Mouse (Mus musculus) hindbrain, embryonic 13.5 days (tissue): ENCODE data around the gene Gne. TPM values are rescaled to one million over a fixed set of nuclear protein-coding genes. Genes with fewer than 3 reads are reported as not detected.

Experiments used
- polyA plus RNA-seq: library from polyadenylated mRNA; unstranded; fragments of >200 nt; fragmentation: Nextera tagmentation; extraction: Ambion mirVana; gene quantifications from 2 replicates; pipeline ENCODE4 v1.2.1, GENCODE M21; 2015

The Gne gene
- polyA plus RNA-seq, 1 experiment from 2014 or later, result 24.1 TPM

Other genes with a start within 250 kb of the Gne start
- not detected in 2 replicates for gene Olfr157, start 244.0 kb downstream of the Gne start, polyA plus RNA-seq
- gene Olfr155, start 232.6 kb downstream of the Gne start, polyA plus RNA-seq, result not detected in 2 replicates
- 6.3 and 8.2 TPM in 2 replicates for gene Reck, start 208.6 kb downstream of the Gne start, polyA plus RNA-seq
- 48.5 TPM in 2 replicates for gene Glipr2, start 126.8 kb downstream of the Gne start, polyA plus RNA-seq
- gene Ccin, start 100.7 kb downstream of the Gne start, polyA plus RNA-seq, result not detected in 2 replicates
- gene Clta, start 79.7 kb downstream of the Gne start, polyA plus RNA-seq, result 320 and 330 TPM in 2 replicates
- 39.3 and 39.9 TPM in 2 replicates for gene Rnf38, start 149.6 kb upstream of the Gne start, polyA plus RNA-seq
- 11.0 and 12.5 TPM in 2 replicates for gene Melk, start 216.7 kb upstream of the Gne start, polyA plus RNA-seq